Comparison of ENCODE assay signal across 9 mouse cellular contexts in the genomic region with DNA sequence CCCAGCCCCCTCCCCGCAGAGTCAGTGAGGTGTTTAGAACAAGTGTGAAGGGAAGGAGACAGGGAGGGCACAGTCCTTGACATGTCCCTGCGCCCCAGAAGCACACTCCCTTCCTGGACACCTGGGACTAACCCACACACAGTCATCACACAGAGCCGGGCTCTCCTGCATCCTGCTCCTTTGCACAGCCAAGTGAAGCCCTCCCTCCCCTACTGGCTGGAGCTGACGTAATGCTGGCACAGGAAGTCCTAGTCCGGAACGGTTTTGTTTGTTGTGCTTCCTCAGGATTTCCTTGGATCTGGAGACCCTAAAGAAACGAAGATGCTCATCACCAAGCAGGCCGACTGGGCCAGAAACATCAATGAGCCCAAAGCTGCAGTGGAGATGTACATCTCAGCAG. TPM values are rescaled to one million over a fixed set of nuclear protein-coding genes. Genes with fewer than 3 reads are reported as not detected.
DNase-seq lines count a peak whose midpoint lies in the region; ATAC-seq and TF ChIP-seq lines count a peak whose summit lies in the region.
"Had no signal": no experiment of that assay in that cellular context is flagged by ENCODE, and none has a peak within 500 bp of the region (broad histone marks: within the 10 kb centered on the region; RNA-seq: fewer than 3 reads in every experiment).

No protein-coding gene starts in this region.

- no peaks in the 10 kb centered on the region for H3K36me3 ChIP-seq in kidney, adult 2 months (ENCODE audit: control insufficient read depth, insufficient read depth, low read length)
- peaks cover 24% of the 10 kb centered on the region for H3K36me3 ChIP-seq in neural tube, embryonic 15.5 days

- no peak overlapping the region for H3K4me2 ChIP-seq in neural tube, embryonic 15.5 days

- peaks cover 36% of the 10 kb centered on the region for H3K4me1 ChIP-seq in cerebellum, adult 2 months (ENCODE audit: control insufficient read depth, insufficient read depth, low read length)
- H3K4me1 ChIP-seq in kidney, adult 2 months (ENCODE audit: control insufficient read depth, insufficient read depth, low read length) = no peaks in the 10 kb centered on the region
- peaks cover 9% of the 10 kb centered on the region; the same call in 1 of the 2 replicates for H3K4me1 ChIP-seq in neural tube, embryonic 15.5 days

- 35% methylated on average over 8 of the region's 8 CpGs for WGBS in cerebellum, adult 2 months
- 35% methylated on average over 8 of the region's 8 CpGs for WGBS in kidney, adult 2 months
- 85% methylated on average over 8 of the region's 8 CpGs for WGBS in neural tube, embryonic 15.5 days

- no peak for TF ChIP-seq POLR2A in cerebellum, adult 2 months (IDR thresholded peaks at IDR 0.05; ENCODE audit: borderline replicate concordance, insufficient read depth, low read length)
- TF ChIP-seq POLR2A in kidney, adult 2 months (IDR thresholded peaks at IDR 0.05; ENCODE audit: low read depth, low read length) = no peak

- H3K4me3 ChIP-seq in cerebellum, adult 2 months (replicated peaks; ENCODE audit: insufficient read depth, low read depth, low read length) = no peak overlapping the region
- H3K4me3 ChIP-seq in kidney, adult 2 months (ENCODE audit: insufficient read depth, low read depth, low read length) = no peak overlapping the region
- no peak overlapping the region for H3K4me3 ChIP-seq in neural tube, embryonic 15.5 days (replicated peaks)

- DNase-seq in cerebellum, adult 2 months = peak; percentile 44 to 57
- no peak for DNase-seq in cerebellum, postnatal 4 days (ENCODE audit: low spot score in 2 of 2)
- DNase-seq in gastrocnemius, postnatal 14 days = peak; percentile 55
- DNase-seq in kidney, adult 2 months = peak; percentile 91
- DNase-seq in lung, postnatal 14 days = peak; percentile 72
- no peak for DNase-seq in T-cell, adult 2 months (ENCODE audit: low spot score)
- DNase-seq in right cerebral cortex, adult 18-20 months = no peak

- H3K9ac ChIP-seq in neural tube, embryonic 15.5 days (replicated peaks) = no peak overlapping the region

- no peak for ATAC-seq in neural tube, embryonic 15.5 days (ENCODE audit: low FRiP score)

- H3K27me3 ChIP-seq in cerebellum, adult 2 months (ENCODE audit: control insufficient read depth, insufficient read depth, low read length) = no peaks in the 10 kb centered on the region
- H3K27me3 ChIP-seq in kidney, adult 2 months (replicated peaks; ENCODE audit: control insufficient read depth, insufficient read depth, low read length) = no peaks in the 10 kb centered on the region
- H3K27me3 ChIP-seq in neural tube, embryonic 15.5 days (replicated peaks) = no peaks in the 10 kb centered on the region

- intact Hi-C loops in gastrocnemius, postnatal 14 days (cut with DNase I; ENCODE audit: low total_unique reads) = no loop called here

- H3K9me3 ChIP-seq in neural tube, embryonic 15.5 days (replicated peaks) = no peaks in the 10 kb centered on the region

- TF ChIP-seq CTCF in cerebellum, adult 2 months (IDR thresholded peaks at IDR 0.05; ENCODE audit: borderline replicate concordance, insufficient read depth, low read depth, low read length) = no peak
- no peak for TF ChIP-seq CTCF in kidney, adult 2 months (conservative IDR thresholded peaks at IDR 0.05; ENCODE audit: insufficient read depth, insufficient read length, low read depth, low read length)

- H3K27ac ChIP-seq in cerebellum, adult 2 months (ENCODE audit: insufficient read depth, low read length) = no peak overlapping the region
- H3K27ac ChIP-seq in kidney, adult 2 months (ENCODE audit: insufficient read depth, low read depth, low read length) = peak overlapping the region; percentile 59
- H3K27ac ChIP-seq in neural tube, embryonic 15.5 days (replicated peaks) = no peak overlapping the region

RNA-seq across cellular contexts. Expression of a gene that starts 21.6 kb away (rescaled TPM):
- polyA plus RNA-seq in cerebellum, adult 2 months (2012; rRNA removed) = 0.79 and 0.89 TPM in 2 replicates
- total RNA-seq in gastrocnemius, postnatal 14 days (2021) = under 1 TPM; 0.14 to 0.22 TPM
- 0.66 and 0.96 TPM in 2 replicates for polyA plus RNA-seq in kidney, adult 2 months (2012; rRNA removed)
- 2.0 and 2.1 TPM in 2 replicates for polyA plus RNA-seq in neural tube, embryonic 15.5 days (2015; fragmentation: Nextera tagmentation; extraction: Ambion mirVana)

RNA-seq across cellular contexts. Expression of a gene that starts 34.8 kb away (rescaled TPM):
- polyA plus RNA-seq in cerebellum, adult 2 months (2012; rRNA removed) = not detected in 2 replicates
- total RNA-seq in gastrocnemius, postnatal 14 days (2021) = not detected
- not detected in 2 replicates for polyA plus RNA-seq in kidney, adult 2 months (2012; rRNA removed)
- not detected in 2 replicates for polyA plus RNA-seq in neural tube, embryonic 15.5 days (2015; fragmentation: Nextera tagmentation; extraction: Ambion mirVana)
- polyA plus RNA-seq: cortical plate, adult 2 months had no signal

RNA-seq across cellular contexts. Expression of a gene that starts 56.7 kb away (rescaled TPM):
- polyA plus RNA-seq in cerebellum, adult 2 months (2012; rRNA removed) = 22.3 TPM in 2 replicates
- 10 to 100 TPM; 11.0 to 19.0 TPM for total RNA-seq in gastrocnemius, postnatal 14 days (2021)
- polyA plus RNA-seq in kidney, adult 2 months (2012; rRNA removed) = 29.2 and 33.1 TPM in 2 replicates
- polyA plus RNA-seq in neural tube, embryonic 15.5 days (2015; fragmentation: Nextera tagmentation; extraction: Ambion mirVana) = 28.2 and 30.1 TPM in 2 replicates

RNA-seq across cellular contexts. Expression of a gene that starts 56.8 kb away (rescaled TPM):
- polyA plus RNA-seq in cerebellum, adult 2 months (2012; rRNA removed) = 9.5 and 10.9 TPM in 2 replicates
- total RNA-seq in gastrocnemius, postnatal 14 days (2021) = 1 to 10 TPM; 1.4 to 2.2 TPM
- polyA plus RNA-seq in kidney, adult 2 months (2012; rRNA removed) = 1.6 and 1.9 TPM in 2 replicates
- polyA plus RNA-seq in neural tube, embryonic 15.5 days (2015; fragmentation: Nextera tagmentation; extraction: Ambion mirVana) = 10.4 and 14.5 TPM in 2 replicates

Comparison
In these comparisons a context has a peak if more than half of its experiments do, and no peak if none do; other contexts are left out.
1. DNase-seq: peak in cerebellum, adult 2 months (2 of 2), gastrocnemius, postnatal 14 days (single experiment), kidney, adult 2 months (single experiment) and lung, postnatal 14 days (single experiment); none in cerebellum, postnatal 4 days (0 of 2), T-cell, adult 2 months (single experiment) and right cerebral cortex, adult 18-20 months (single experiment).